Mouse (Mus musculus) cortical plate, adult 2 months (tissue): ENCODE data around the gene Ccdc86. TPM values are rescaled to one million over a fixed set of nuclear protein-coding genes. Genes with fewer than 3 reads are reported as not detected.

ENCODE experiments used
- H3K27ac ChIP-seq: fragments of 200-500 bp; 2 replicates; pipeline ENCODE4 v1.5.1; 2012; ENCODE audit warnings: low read length, control low read depth, inconsistent platforms; ENCODE audit not compliant: insufficient read depth
- H3K4me1 ChIP-seq: fragments of 200-500 bp; 2 replicates; pipeline ENCODE4 v1.6.1; 2011; ENCODE audit warnings: low read length; ENCODE audit not compliant: control insufficient read depth, insufficient read depth
- H3K4me3 ChIP-seq: fragments of 200-500 bp; 2 replicates; pipeline ENCODE4 v1.5.1; 2011; ENCODE audit warnings: mild to moderate bottlenecking, low read length, control low read depth; ENCODE audit not compliant: insufficient read depth
- CTCF ChIP-seq: fragments of 200-500 bp; IDR thresholded peaks from 2 replicates; pipeline ENCODE4 v1.5.1; 2011; ENCODE audit warnings: mild to moderate bottlenecking, control low read depth, low read length; ENCODE audit not compliant: insufficient read depth; ENCODE audit errors: extremely low read depth
- POLR2A ChIP-seq: fragments of 200-500 bp; IDR thresholded peaks from 2 replicates; pipeline ENCODE4 v1.6.1; 2011; ENCODE audit warnings: mild to moderate bottlenecking, low read length, control low read depth; ENCODE audit not compliant: insufficient read depth; ENCODE audit errors: extremely low read depth
- polyA plus RNA-seq: library from polyadenylated mRNA; depleted of rRNA; stranded (reverse); fragments of >200 nt; gene quantifications from 2 replicates; pipeline ENCODE4 v1.2.3, GENCODE M21; 2012

Ccdc86 gene
- polyA plus RNA-seq, 1 experiment = 5.5 TPM

GRCm38 (mm10) chr19:10976318-10976717 is 27.3 kb upstream of the Ccdc86 start:
- Histone ChIP-seq H3K27ac (no peak overlapping the region), H3K4me3 (no peak overlapping the region), H3K4me1 (no peaks in the 10 kb centered on the region)
- TF ChIP-seq CTCF = 0 out of 2 replicates have a peak, but pooled peaks have one; percentile 19
- TF ChIP-seq POLR2A = no peak

DNA sequence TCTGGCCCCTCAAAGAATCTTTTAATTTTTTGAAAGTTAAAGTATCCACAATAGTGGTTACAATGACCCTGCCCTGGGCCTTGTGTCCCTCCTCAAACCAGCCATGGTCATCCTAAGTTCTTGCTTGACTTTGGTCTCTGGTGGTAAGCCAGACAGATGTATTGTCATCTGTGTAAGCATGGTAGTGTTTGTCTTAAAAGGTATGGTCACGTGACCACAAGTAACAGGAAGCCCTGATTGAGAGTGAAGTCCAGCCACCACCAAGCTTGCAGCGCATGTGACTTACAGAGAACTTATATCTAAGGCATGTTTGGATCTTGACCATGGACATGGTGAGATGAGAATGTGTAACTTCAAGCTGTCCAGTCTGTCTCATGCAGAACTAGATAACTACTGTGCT is 26.1 kb upstream of the Ccdc86 start:
- H3K27ac ChIP-seq = no peak overlapping the region
- H3K4me3 ChIP-seq = no peak overlapping the region
- no peaks in the 10 kb centered on the region for H3K4me1 ChIP-seq
- TF ChIP-seq CTCF (no peak), POLR2A (no peak)

DNA sequence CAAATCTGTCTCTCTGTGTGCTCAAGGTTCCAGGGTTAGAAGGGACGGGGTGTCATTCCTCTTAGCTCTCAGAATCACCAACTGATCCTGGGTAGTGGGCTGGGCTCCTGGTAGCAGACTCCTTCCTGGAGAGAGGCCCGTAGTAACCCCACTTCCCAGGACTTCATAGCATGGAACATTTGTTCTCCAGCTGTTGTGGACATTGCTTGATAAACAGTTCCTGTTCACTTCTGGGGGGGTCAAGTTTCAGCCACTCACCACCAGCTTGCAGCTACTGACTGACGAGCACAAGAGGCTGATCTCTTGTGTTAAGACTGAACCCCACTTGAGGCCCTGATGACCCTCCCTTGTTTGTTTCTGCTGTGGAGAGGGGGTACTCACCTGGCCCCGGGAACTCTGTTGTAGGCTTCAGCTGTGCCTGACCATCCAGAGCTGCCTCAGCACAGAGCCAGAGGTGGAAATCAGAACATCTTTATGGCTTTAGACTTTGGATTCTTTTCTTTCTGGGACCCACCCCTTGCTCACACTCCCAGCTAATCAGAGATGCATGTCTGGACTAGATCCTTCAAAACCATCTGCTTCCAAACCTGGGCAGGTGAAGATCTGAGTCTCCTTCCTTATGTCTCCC is 25.3 kb upstream of the Ccdc86 start, which contains the start of gene Ms4a10:
Gene Ms4a10, minus strand, starts transcription at position 433 of the 628 bp plus-strand sequence.
- Histone ChIP-seq H3K4me3 (no peak within 1 kb of the TSS), H3K27ac (no peak within 1 kb of the TSS), H3K4me1 (no peaks in the 10 kb centered on the region)
- TF ChIP-seq CTCF = no peak
- TF ChIP-seq POLR2A = no peak

DNA sequence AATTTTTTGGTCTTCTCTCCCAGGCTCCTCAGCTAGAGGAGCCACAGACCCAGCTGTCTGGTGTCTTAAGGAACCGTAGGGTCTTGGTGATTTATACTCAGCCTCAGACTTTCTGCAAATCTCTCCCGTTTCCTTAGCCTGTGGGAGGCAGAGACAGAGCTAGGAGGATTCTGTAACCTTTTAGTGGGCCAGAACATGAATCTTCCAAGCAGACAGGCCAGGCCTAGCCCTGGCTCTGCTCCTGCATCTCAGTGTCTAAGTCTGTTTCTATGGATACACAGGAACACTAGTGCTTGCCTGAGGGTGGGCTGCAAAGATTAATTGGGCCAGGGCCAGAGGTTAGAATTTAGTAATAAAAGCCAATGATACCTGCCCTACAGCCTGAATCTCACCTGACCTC is 24.1 kb upstream of the Ccdc86 start:
- no peak overlapping the region for H3K27ac ChIP-seq
- TF ChIP-seq POLR2A (no peak), CTCF (no peak)
- H3K4me3 ChIP-seq = no peak overlapping the region
- H3K4me1 ChIP-seq = no peaks in the 10 kb centered on the region

DNA sequence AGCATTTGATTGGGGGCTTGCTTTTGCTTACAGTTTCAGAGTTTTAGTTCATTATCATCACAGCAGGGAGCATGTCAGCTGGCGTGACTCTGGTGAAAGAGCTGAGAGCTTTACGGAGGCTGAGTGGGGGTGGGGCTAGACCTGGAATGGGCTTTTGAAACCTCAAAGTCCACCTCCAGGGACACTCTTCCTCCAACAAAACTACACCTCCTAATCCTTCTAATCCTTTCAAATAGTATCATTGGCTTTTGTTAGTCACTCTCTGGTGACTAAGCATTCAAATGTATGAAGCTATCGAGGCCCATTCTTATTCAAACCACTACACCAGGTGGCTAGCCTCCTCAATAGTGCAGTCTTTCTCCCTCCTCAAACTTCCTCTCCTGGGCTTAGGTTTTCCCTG is 23.6 kb upstream of the Ccdc86 start:
- TF ChIP-seq POLR2A (no peak), CTCF (no peak)
- Histone ChIP-seq H3K4me1 (no peaks in the 10 kb centered on the region), H3K4me3 (no peak overlapping the region), H3K27ac (no peak overlapping the region)

DNA sequence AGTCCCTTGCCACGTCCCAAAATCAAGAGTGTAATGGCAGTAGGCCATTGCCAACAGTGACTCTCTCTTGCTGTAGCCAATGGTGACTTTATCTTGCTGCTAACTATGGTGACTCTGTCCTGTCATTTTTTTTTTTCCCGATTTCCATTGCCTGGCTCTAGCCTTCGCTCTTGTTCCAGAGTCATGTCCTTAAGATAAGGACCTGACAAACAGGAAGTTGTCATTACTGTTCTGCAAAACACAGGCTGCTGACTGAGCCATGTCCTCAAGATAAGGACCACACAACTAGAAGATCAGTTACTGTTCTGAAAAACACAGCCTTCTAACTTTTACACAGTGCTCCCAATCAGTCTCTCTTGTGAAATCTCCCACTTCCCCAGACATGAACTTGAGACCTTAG is 21.4 kb upstream of the Ccdc86 start:
- TF ChIP-seq CTCF (no peak), POLR2A (no peak)
- H3K4me1 ChIP-seq = no peaks in the 10 kb centered on the region
- no peak overlapping the region for H3K27ac ChIP-seq
- H3K4me3 ChIP-seq = no peak overlapping the region

GRCm38 (mm10) chr19:10968578-10968977 is 19.5 kb upstream of the Ccdc86 start:
- Histone ChIP-seq H3K4me3 (no peak overlapping the region), H3K27ac (no peak overlapping the region), H3K4me1 (no peaks in the 10 kb centered on the region)
- TF ChIP-seq POLR2A = no peak

- no peak overlapping the region for H3K27ac ChIP-seq
- H3K4me3 ChIP-seq = no peak overlapping the region
- H3K4me1 ChIP-seq = no peaks in the 10 kb centered on the region
- no peak for TF ChIP-seq CTCF
- TF ChIP-seq POLR2A = no peak
Observed at GRCm38 (mm10) chr19:10965721-10966120, 16.7 kb upstream of the Ccdc86 start.

GRCm38 (mm10) chr19:10959978-10960346 is 10.9 kb upstream of the Ccdc86 start:
- Histone ChIP-seq H3K27ac (no peak overlapping the region), H3K4me3 (no peak overlapping the region), H3K4me1 (no peaks in the 10 kb centered on the region)
- TF ChIP-seq CTCF (no peak), POLR2A (no peak)

DNA sequence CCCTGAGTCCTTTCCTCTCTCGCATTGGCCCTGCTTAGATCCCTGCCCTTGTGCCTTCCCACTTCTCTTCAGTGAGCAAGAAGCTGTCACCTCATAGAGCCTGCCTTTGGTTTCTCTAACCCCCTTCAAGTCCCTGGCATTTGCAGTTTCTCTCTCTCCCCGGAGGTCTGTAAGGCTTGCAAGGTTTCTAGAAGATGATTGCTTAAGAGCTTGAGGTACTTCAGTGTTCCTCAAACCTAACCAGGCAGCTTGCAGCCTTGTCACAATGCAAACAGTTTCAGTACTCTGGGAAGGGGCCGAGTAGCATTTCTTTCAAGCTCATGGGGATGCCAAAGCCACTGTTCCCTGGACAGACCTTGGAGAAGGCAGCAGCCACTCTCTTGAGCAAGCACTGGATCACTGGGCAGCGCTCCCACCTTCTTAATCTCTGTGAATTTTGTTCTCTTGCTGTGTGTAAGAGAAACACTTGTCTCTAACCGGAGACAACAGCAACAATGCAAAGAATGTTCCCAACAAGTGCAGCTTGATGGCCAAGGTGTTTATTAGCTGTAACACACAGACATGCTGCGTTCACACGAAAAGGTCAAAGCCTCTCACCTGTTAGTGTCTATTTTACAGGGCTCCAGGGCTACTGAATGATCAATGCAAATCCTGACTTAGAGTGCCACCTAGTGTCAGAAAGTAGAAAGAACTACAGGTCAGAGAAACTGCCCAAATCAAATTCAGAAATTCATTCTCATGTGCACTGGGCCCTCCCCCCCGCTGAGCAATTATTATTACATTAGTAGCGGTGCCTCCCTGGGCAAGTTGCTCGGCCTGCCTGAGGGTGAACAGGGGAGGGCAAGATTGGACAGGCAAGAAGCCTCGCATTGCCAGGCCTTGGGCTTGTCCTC is 10.3 kb upstream of the Ccdc86 start:
- H3K4me3 ChIP-seq = no peak overlapping the region
- no peaks in the 10 kb centered on the region for H3K4me1 ChIP-seq
- TF ChIP-seq CTCF (peak; percentile 74), POLR2A (no peak)
- no peak overlapping the region for H3K27ac ChIP-seq
